Mouse (Mus musculus) cortical plate, adult 2 months (tissue): ENCODE data around the gene Gadd45gip1. TPM values are rescaled to one million over a fixed set of nuclear protein-coding genes. Genes with fewer than 3 reads are reported as not detected.

ENCODE experiments used
- H3K27ac ChIP-seq: fragments of 200-500 bp; 2 replicates; pipeline ENCODE4 v1.5.1; 2012; ENCODE audit warnings: low read length, control low read depth, inconsistent platforms; ENCODE audit not compliant: insufficient read depth
- H3K4me1 ChIP-seq: fragments of 200-500 bp; 2 replicates; pipeline ENCODE4 v1.6.1; 2011; ENCODE audit warnings: low read length; ENCODE audit not compliant: control insufficient read depth, insufficient read depth
- H3K4me3 ChIP-seq: fragments of 200-500 bp; 2 replicates; pipeline ENCODE4 v1.5.1; 2011; ENCODE audit warnings: mild to moderate bottlenecking, low read length, control low read depth; ENCODE audit not compliant: insufficient read depth
- CTCF ChIP-seq: fragments of 200-500 bp; IDR thresholded peaks from 2 replicates; pipeline ENCODE4 v1.5.1; 2011; ENCODE audit warnings: mild to moderate bottlenecking, control low read depth, low read length; ENCODE audit not compliant: insufficient read depth; ENCODE audit errors: extremely low read depth
- POLR2A ChIP-seq: fragments of 200-500 bp; IDR thresholded peaks from 2 replicates; pipeline ENCODE4 v1.6.1; 2011; ENCODE audit warnings: mild to moderate bottlenecking, low read length, control low read depth; ENCODE audit not compliant: insufficient read depth; ENCODE audit errors: extremely low read depth
- polyA plus RNA-seq: library from polyadenylated mRNA; depleted of rRNA; stranded (reverse); fragments of >200 nt; gene quantifications from 2 replicates; pipeline ENCODE4 v1.2.3, GENCODE M21; 2012

Gadd45gip1 gene
- polyA plus RNA-seq, 1 experiment: 26.0 TPM

DNA sequence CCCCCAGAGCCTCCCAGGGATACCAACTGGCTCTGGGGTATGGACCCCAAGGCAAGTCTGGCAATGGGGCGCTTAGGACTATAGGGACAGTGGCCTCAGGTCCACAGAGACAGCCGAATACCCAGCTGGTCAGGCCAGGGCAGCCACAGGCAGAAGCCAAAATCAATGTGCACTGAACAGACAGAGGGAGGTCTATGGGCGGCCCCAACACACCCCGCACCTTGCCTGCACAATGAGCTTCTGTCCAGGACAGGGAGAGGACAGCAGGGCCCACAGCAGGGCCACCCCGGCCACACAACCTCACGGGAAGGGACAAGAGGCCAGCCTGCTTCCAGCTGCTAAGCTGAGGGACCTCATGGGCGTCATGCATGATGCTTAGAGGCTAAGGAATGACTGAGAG lies 36.8 kb upstream of the Gadd45gip1 start:
- Histone ChIP-seq H3K4me3 (no peak overlapping the region), H3K4me1 (peaks cover 19% of the 10 kb centered on the region), H3K27ac (peak overlapping the region; percentile 95)
- TF ChIP-seq CTCF: no peak
- TF ChIP-seq POLR2A: no peak

DNA sequence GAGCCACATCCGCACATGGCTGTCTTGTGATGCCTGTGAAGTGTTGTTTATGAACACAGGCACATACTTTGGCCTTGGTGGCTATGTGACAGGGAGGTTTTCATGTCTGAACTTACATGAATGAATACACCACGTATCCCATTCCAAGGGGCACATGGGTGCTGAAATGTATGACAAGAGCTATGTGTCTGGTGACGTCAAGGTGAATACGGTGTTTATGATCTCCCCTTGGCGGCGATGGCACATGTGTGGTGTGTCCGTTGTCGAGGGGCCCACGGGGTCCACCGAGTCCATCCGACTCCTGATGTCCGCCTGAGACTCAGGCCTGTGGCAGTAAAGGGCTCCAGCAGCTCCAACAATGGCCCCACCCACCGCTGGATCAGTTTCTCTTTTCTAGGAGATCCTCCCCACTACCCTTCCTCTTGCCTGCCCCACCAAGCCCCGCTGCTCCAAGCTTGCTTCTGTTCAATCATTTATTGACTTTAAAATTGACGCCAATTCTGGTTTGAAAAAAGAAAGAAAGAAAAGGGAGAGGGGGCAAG lies 34.0 kb upstream of the Gadd45gip1 start:
- no peak overlapping the region; the same call in 1 of the 2 replicates for H3K4me3 ChIP-seq
- H3K27ac ChIP-seq: peak overlapping the region; percentile 93; the same call in 1 of the 2 replicates
- peaks cover 22% of the 10 kb centered on the region for H3K4me1 ChIP-seq

DNA sequence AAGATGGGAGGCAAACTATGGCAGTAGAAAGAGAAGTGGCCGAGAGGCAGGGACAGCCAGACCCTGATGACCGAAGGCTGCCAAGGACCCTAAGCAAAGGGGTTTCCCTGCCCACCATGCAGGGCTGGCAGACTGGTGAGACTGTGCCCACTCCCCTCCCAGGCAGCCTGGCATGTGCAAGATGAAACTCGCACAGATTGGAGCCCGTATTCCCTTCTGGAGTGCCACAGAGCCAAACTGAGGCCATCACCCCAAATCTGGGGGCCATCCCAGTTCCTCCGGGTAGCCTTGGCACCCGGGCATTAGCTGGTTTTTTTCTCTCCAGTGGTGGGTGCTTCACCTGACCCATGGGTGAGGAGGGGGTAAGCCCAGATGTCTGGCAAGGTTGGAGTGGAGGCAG lies 33.4 kb upstream of the Gadd45gip1 start:
- Histone ChIP-seq H3K4me3 (peak overlapping the region; percentile 41; the same call in 1 of the 2 replicates), H3K27ac (peak overlapping the region; percentile 93; the same call in 1 of the 2 replicates), H3K4me1 (peaks cover 20% of the 10 kb centered on the region)
- TF ChIP-seq POLR2A (no peak), CTCF (no peak)

More for the DNA sequence above, 34.0 kb upstream of the Gadd45gip1 start:
- no peak for TF ChIP-seq CTCF
- TF ChIP-seq POLR2A: no peak

GRCm38 (mm10) chr8:84798446-84799135 lies 32.7 kb upstream of the Gadd45gip1 start:
- TF ChIP-seq POLR2A (no peak), CTCF (no peak)
- peak overlapping the region; percentile 41 for H3K4me3 ChIP-seq
- H3K4me1 ChIP-seq: peaks cover 15% of the 10 kb centered on the region
- H3K27ac ChIP-seq: peak overlapping the region; percentile 93

DNA sequence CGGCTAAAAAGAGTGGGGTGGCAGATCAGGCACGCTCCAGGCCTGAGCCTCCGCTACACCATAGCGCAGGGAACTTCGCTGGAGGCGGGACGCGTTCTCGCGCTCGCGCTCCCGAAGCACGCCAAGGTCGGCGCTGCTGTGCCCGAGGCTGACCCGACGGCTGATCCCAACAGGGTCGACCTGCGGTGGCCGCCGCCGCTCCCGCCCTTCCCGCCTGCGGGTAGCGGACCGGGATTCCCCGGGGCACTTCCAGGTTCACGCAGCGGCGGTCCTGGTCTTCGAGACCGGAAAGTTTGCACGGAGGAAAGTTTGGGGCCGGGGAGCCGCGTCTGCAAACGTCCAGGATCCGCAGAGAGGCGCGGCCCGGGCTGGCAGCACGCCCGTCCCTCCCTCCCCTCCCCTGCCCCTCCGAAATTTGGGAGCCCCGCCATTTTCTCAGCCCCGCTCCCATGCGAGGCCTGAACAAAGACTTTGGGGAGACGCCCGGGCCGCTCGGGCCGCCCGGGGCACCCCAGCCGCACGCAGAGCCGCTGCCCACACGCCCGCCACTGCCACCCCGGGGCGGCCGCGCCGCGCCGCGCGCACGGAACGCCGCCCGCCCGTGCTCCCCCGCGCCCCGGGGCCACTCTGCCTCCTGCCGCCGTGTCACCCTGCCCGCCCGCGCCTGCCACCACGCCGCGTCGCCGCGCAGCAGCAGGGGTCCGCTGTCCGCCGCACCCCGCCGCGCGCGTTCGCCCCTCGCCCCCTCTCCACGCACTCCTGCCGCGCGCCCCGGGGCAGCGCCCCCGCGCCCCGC lies 32.0 kb upstream of the Gadd45gip1 start:
- H3K4me1 ChIP-seq: peaks cover 15% of the 10 kb centered on the region
- H3K27ac ChIP-seq: peak overlapping the region; percentile 93
- TF ChIP-seq POLR2A: no peak
- no peak for TF ChIP-seq CTCF
- H3K4me3 ChIP-seq: peak overlapping the region; percentile 41

- no peak for TF ChIP-seq POLR2A
- no peak for TF ChIP-seq CTCF
- peaks cover 9% of the 10 kb centered on the region for H3K4me1 ChIP-seq
- H3K4me3 ChIP-seq: peak within 1 kb of the TSS; percentile 41
- peak within 1 kb of the TSS; percentile 93 for H3K27ac ChIP-seq
Measured at GRCm38 (mm10) chr8:84799999-84800831, 31.1 kb upstream of the Gadd45gip1 start, which contains the start of gene Nfix. Gene Nfix, minus strand, starts transcription at chr8:84800344.

DNA sequence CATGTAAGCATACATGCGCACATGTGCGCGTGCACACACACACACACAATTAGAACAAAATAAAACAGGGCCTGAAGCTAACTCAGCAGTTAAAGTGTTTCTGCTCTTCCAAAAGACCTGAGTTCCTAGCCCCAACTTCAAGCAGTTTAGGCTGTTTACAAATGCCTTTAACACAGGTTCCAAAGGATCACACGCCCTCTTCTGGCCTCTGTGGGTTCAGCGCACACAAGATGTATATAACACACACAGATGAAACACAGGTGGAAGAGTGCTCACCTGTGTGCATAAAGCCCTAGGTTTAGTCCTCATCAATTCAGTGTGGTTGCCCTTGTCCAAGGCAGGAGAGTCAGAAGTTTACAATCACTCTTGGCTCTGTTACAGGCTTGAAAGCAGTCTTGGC lies 25.3 kb upstream of the Gadd45gip1 start:
- TF ChIP-seq POLR2A: no peak
- TF ChIP-seq CTCF: no peak
- Histone ChIP-seq H3K4me3 (no peak overlapping the region), H3K4me1 (peaks cover 2% of the 10 kb centered on the region), H3K27ac (no peak overlapping the region)

GRCm38 (mm10) chr8:84809109-84809940 lies 22.0 kb upstream of the Gadd45gip1 start:
- Histone ChIP-seq H3K4me3 (no peak overlapping the region), H3K27ac (no peak overlapping the region), H3K4me1 (no peaks in the 10 kb centered on the region)
- TF ChIP-seq CTCF (no peak), POLR2A (no peak)

GRCm38 (mm10) chr8:84809941-84810280 lies 21.4 kb upstream of the Gadd45gip1 start:
- Histone ChIP-seq H3K27ac (no peak overlapping the region), H3K4me3 (no peak overlapping the region), H3K4me1 (no peaks in the 10 kb centered on the region)
- TF ChIP-seq CTCF (no peak), POLR2A (no peak)
